ENCODE assay signal across 8 mouse cellular contexts in the genomic region with DNA sequence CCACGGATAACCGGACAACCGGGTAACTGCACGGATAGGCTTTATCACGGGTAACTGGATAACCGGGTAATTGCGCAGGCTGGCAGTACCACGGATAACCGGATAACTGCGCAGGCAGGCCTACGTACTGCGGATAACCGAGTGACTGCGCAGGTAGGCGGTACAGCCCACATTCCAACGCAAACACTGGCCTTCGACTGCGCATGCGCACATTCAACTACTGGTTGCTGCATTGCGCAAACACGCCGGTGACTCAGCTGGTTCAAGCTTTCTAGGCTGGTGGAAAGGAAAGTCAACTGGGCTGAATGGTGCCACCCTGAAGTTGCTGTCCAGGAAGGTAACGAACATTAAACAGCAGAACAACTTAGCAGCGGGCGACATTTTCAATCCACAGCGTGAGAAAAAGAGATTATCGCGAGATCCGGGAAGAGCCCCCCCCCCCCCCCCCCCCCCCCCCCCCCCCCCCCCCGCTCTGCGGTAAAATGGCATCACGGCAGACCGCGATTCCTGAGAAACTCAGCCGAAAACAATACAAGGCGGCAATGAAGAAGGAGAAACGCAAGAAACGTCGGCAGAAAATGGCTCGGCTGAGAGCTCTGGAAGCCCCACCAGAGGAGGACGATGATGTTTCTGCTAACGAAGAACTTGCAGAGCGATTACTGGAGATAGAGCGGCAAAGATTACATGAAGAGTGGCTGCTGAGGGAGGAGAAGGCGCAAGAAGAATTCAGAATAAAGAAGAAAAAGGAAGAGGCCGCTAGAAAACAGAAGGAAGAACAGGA. TPM values are rescaled to one million over a fixed set of nuclear protein-coding genes. Genes with fewer than 3 reads are reported as not detected.
DNase-seq lines count a peak whose midpoint lies in the region; ATAC-seq and TF ChIP-seq lines count a peak whose summit lies in the region.

No protein-coding gene starts in this region.

- no peaks in the 10 kb centered on the region for H3K4me1 ChIP-seq in ES-Bruce4 (ENCODE audit: control insufficient read depth, insufficient read depth, low read length)
- H3K4me1 ChIP-seq in forebrain, embryonic 11.5 days (replicated peaks; ENCODE audit: control insufficient read depth, insufficient read depth, low read length) = no peaks in the 10 kb centered on the region; the same call in 1 of the 2 replicates
- H3K4me1 ChIP-seq in heart, embryonic 16.5 days (ENCODE audit: control insufficient read depth, insufficient read depth, low read length) = peaks cover 15% of the 10 kb centered on the region
- H3K4me1 ChIP-seq in liver, embryonic 16.5 days (ENCODE audit: control insufficient read depth, low read depth, low read length) = peaks cover 6% of the 10 kb centered on the region
- H3K4me1 ChIP-seq in neural tube, embryonic 12.5 days = peaks cover 18% of the 10 kb centered on the region
- no peaks in the 10 kb centered on the region for H3K4me1 ChIP-seq in stomach, postnatal 0 days (replicated peaks; ENCODE audit: control insufficient read depth, insufficient read depth)

- peak; percentile 68 for ATAC-seq in forebrain, embryonic 11.5 days (replicated peaks; ENCODE audit: low FRiP score)
- peak; percentile 33; the same call in 1 of the 2 replicates for ATAC-seq in heart, embryonic 16.5 days (replicated peaks; ENCODE audit: extremely low read depth, insufficient read depth, low FRiP score)
- peak; percentile 68 for ATAC-seq in liver, embryonic 16.5 days (ENCODE audit: low read depth)
- peak; percentile 70 for ATAC-seq in neural tube, embryonic 12.5 days (ENCODE audit: low FRiP score, low read depth)
- ATAC-seq in stomach, postnatal 0 days (ENCODE audit: low FRiP score, low TSS enrichment) = peak; percentile 63

- H3K9me3 ChIP-seq in ES-Bruce4 (replicated peaks; ENCODE audit: control insufficient read depth, insufficient read depth, low read length, poor library complexity, severe bottlenecking) = peaks cover 18% of the 10 kb centered on the region
- peaks cover 9% of the 10 kb centered on the region; the same call in 1 of the 2 replicates for H3K9me3 ChIP-seq in forebrain, embryonic 11.5 days (ENCODE audit: control insufficient read depth, low read length)
- H3K9me3 ChIP-seq in heart, embryonic 16.5 days (replicated peaks; ENCODE audit: control insufficient read depth, low read length) = peaks cover 26% of the 10 kb centered on the region
- H3K9me3 ChIP-seq in liver, embryonic 16.5 days (replicated peaks; ENCODE audit: control insufficient read depth, low read length) = no peaks in the 10 kb centered on the region; the same call in 1 of the 2 replicates
- H3K9me3 ChIP-seq in neural tube, embryonic 12.5 days = peaks cover 19% of the 10 kb centered on the region; the same call in 1 of the 2 replicates
- H3K9me3 ChIP-seq in stomach, postnatal 0 days (ENCODE audit: control insufficient read depth, low read length) = peaks cover 8% of the 10 kb centered on the region; the same call in 1 of the 2 replicates

- 47% methylated on average over 44 of the region's 46 CpGs for WGBS in forebrain, embryonic 11.5 days
- 50% methylated on average over 44 of the region's 46 CpGs for WGBS in heart, embryonic 16.5 days
- WGBS in liver, embryonic 16.5 days (ENCODE audit: insufficient replicate concordance) = 41% methylated on average over 43 of the region's 46 CpGs
- WGBS in neural tube, embryonic 12.5 days = 50% methylated on average over 44 of the region's 46 CpGs
- WGBS in stomach, postnatal 0 days = 48% methylated on average over 42 of the region's 46 CpGs

- H3K4me3 ChIP-seq in ES-Bruce4 (ENCODE audit: low read depth, low read length) = peak overlapping the region; percentile 76
- H3K4me3 ChIP-seq in forebrain, embryonic 11.5 days (ENCODE audit: low read depth, low read length) = peak overlapping the region; percentile 49
- peak overlapping the region; percentile 73 for H3K4me3 ChIP-seq in heart, embryonic 16.5 days (ENCODE audit: low read length)
- peak overlapping the region; percentile 72 for H3K4me3 ChIP-seq in liver, embryonic 16.5 days (ENCODE audit: low read depth, low read length)
- peak overlapping the region; percentile 44 for H3K4me3 ChIP-seq in neural tube, embryonic 12.5 days
- H3K4me3 ChIP-seq in stomach, postnatal 0 days (ENCODE audit: low read depth, low read length) = peak overlapping the region; percentile 58

- no peak for TF ChIP-seq CTCF in ES-Bruce4 (IDR thresholded peaks at IDR 0.05; ENCODE audit: low read depth, low read length)
- no peak for TF ChIP-seq CTCF in stomach, postnatal 0 days (IDR thresholded peaks at IDR 0.05; ENCODE audit: low read depth)

- TF ChIP-seq POLR2A in ES-Bruce4 (IDR thresholded peaks at IDR 0.05; ENCODE audit: insufficient read depth, low read length) = no peak

- TF ChIP-seq EP300 in ES-Bruce4 (IDR thresholded peaks at IDR 0.05; ENCODE audit: insufficient read depth, low read depth, low read length) = no peak
- TF ChIP-seq EP300 in stomach, postnatal 0 days (optimal IDR thresholded peaks at IDR 0.05) = no peak

- DNase-seq in c-Kit-positive CD71-positive TER-119-positive erythroid progenitor cells, embryonic 14.5 days (ENCODE audit: low spot score) = peak; percentile 81
- DNase-seq in forebrain, embryonic 11.5 days (ENCODE audit: low spot score) = peak; percentile 86
- DNase-seq in kidney, postnatal 25 days = peak; percentile 89 to 92
- DNase-seq in stomach, postnatal 0 days (ENCODE audit: low spot score) = peak; percentile 82

- peak overlapping the region; percentile 66 for H3K4me2 ChIP-seq in forebrain, embryonic 11.5 days (ENCODE audit: low read depth, low read length, severe bottlenecking)
- peak overlapping the region; percentile 85 for H3K4me2 ChIP-seq in heart, embryonic 16.5 days (ENCODE audit: low read depth, low read length)
- peak overlapping the region; percentile 75 for H3K4me2 ChIP-seq in liver, embryonic 16.5 days (ENCODE audit: low read depth, low read length)
- peak overlapping the region; percentile 62 for H3K4me2 ChIP-seq in neural tube, embryonic 12.5 days (replicated peaks)
- peak overlapping the region; percentile 73 for H3K4me2 ChIP-seq in stomach, postnatal 0 days (replicated peaks; ENCODE audit: low read depth)

- peaks cover 19% of the 10 kb centered on the region for H3K36me3 ChIP-seq in ES-Bruce4 (ENCODE audit: control insufficient read depth, insufficient read depth, low read length, poor library complexity, severe bottlenecking)
- no peaks in the 10 kb centered on the region; the same call in 1 of the 2 replicates for H3K36me3 ChIP-seq in forebrain, embryonic 11.5 days (ENCODE audit: control insufficient read depth, insufficient read depth, low read length)
- peaks cover 24% of the 10 kb centered on the region; the same call in 1 of the 2 replicates for H3K36me3 ChIP-seq in heart, embryonic 16.5 days (ENCODE audit: control insufficient read depth, insufficient read depth)
- H3K36me3 ChIP-seq in liver, embryonic 16.5 days (ENCODE audit: control insufficient read depth, insufficient read depth) = peaks cover 2% of the 10 kb centered on the region
- H3K36me3 ChIP-seq in neural tube, embryonic 12.5 days = peaks cover 22% of the 10 kb centered on the region
- 0 out of 2 replicates have a peak, but pooled peaks cover 4% of the 10 kb centered on the region for H3K36me3 ChIP-seq in stomach, postnatal 0 days (ENCODE audit: control insufficient read depth, insufficient read depth, low read length)

- H3K27me3 ChIP-seq in ES-Bruce4 (ENCODE audit: control insufficient read depth, insufficient read depth, low read length, poor library complexity, severe bottlenecking) = no peaks in the 10 kb centered on the region
- no peaks in the 10 kb centered on the region for H3K27me3 ChIP-seq in forebrain, embryonic 11.5 days (ENCODE audit: control insufficient read depth, insufficient read depth, low read length)
- no peaks in the 10 kb centered on the region for H3K27me3 ChIP-seq in heart, embryonic 16.5 days (ENCODE audit: control insufficient read depth, insufficient read depth, low read length)
- H3K27me3 ChIP-seq in liver, embryonic 16.5 days (ENCODE audit: control insufficient read depth, insufficient read depth, low read depth, low read length) = no peaks in the 10 kb centered on the region
- H3K27me3 ChIP-seq in neural tube, embryonic 12.5 days (replicated peaks) = no peaks in the 10 kb centered on the region
- no peaks in the 10 kb centered on the region for H3K27me3 ChIP-seq in stomach, postnatal 0 days (ENCODE audit: control insufficient read depth, insufficient read depth, low read length)

- peak overlapping the region; percentile 93 for H3K27ac ChIP-seq in ES-Bruce4 (ENCODE audit: insufficient read depth, low read length)
- no peak overlapping the region for H3K27ac ChIP-seq in forebrain, embryonic 11.5 days (ENCODE audit: low read depth, low read length)
- H3K27ac ChIP-seq in heart, embryonic 16.5 days (ENCODE audit: low read length) = peak overlapping the region; percentile 88
- peak overlapping the region; percentile 97 for H3K27ac ChIP-seq in liver, embryonic 16.5 days (ENCODE audit: low read length)
- H3K27ac ChIP-seq in neural tube, embryonic 12.5 days = no peak overlapping the region
- H3K27ac ChIP-seq in stomach, postnatal 0 days (replicated peaks) = peak overlapping the region; percentile 85

- peak overlapping the region; percentile 65 for H3K9ac ChIP-seq in ES-Bruce4 (ENCODE audit: low read depth, poor library complexity, severe bottlenecking)
- peak overlapping the region; percentile 55 for H3K9ac ChIP-seq in forebrain, embryonic 11.5 days (ENCODE audit: low read length)
- H3K9ac ChIP-seq in heart, embryonic 16.5 days (ENCODE audit: low read length) = peak overlapping the region; percentile 76
- H3K9ac ChIP-seq in liver, embryonic 16.5 days (ENCODE audit: low read depth, low read length) = peak overlapping the region; percentile 76
- H3K9ac ChIP-seq in neural tube, embryonic 12.5 days = peak overlapping the region; percentile 53
- peak overlapping the region; percentile 65 for H3K9ac ChIP-seq in stomach, postnatal 0 days (ENCODE audit: low read length)

RNA-seq across cellular contexts. Expression of a gene that starts 1.1 kb away (rescaled TPM):
- 19.6 and 21.1 TPM in 2 replicates for polyA plus RNA-seq in ES-Bruce4 (2011; ENCODE audit: insufficient read depth, insufficient read length, low read depth, missing spikeins)
- polyA plus RNA-seq in forebrain, embryonic 11.5 days (2014; fragmentation: Nextera tagmentation; extraction: Ambion mirVana) = 3.7 and 4.7 TPM in 2 replicates
- 1.8 and 1.9 TPM in 2 replicates for polyA plus RNA-seq in heart, embryonic 16.5 days (2015; fragmentation: Nextera tagmentation; extraction: Ambion mirVana)
- 3.1 and 3.8 TPM in 2 replicates for polyA plus RNA-seq in liver, embryonic 16.5 days (2015; fragmentation: Nextera tagmentation; extraction: Ambion mirVana)
- 4.6 and 6.3 TPM in 2 replicates for polyA plus RNA-seq in neural tube, embryonic 12.5 days (2016; fragmentation: Nextera tagmentation; extraction: Ambion mirVana)
- polyA plus RNA-seq in stomach, postnatal 0 days (2015; fragmentation: Nextera tagmentation; extraction: Ambion mirVana) = 2.0 and 2.2 TPM in 2 replicates

RNA-seq across cellular contexts. Expression of a gene that starts 9.0 kb away (rescaled TPM):
- polyA plus RNA-seq in ES-Bruce4 (2011; ENCODE audit: insufficient read depth, insufficient read length, low read depth, missing spikeins) = 23.3 and 33.6 TPM in 2 replicates
- 5.8 and 6.4 TPM in 2 replicates for polyA plus RNA-seq in forebrain, embryonic 11.5 days (2014; fragmentation: Nextera tagmentation; extraction: Ambion mirVana)
- polyA plus RNA-seq in heart, embryonic 16.5 days (2015; fragmentation: Nextera tagmentation; extraction: Ambion mirVana) = 10.7 and 15.8 TPM in 2 replicates
- polyA plus RNA-seq in liver, embryonic 16.5 days (2015; fragmentation: Nextera tagmentation; extraction: Ambion mirVana) = 6.4 and 8.8 TPM in 2 replicates
- 5.6 and 6.2 TPM in 2 replicates for polyA plus RNA-seq in neural tube, embryonic 12.5 days (2016; fragmentation: Nextera tagmentation; extraction: Ambion mirVana)
- polyA plus RNA-seq in stomach, postnatal 0 days (2015; fragmentation: Nextera tagmentation; extraction: Ambion mirVana) = 14.0 and 18.8 TPM in 2 replicates

RNA-seq across cellular contexts. Expression of a gene that starts 9.2 kb away (rescaled TPM):
- 104 and 120 TPM in 2 replicates for polyA plus RNA-seq in ES-Bruce4 (2011; ENCODE audit: insufficient read depth, insufficient read length, low read depth, missing spikeins)
- polyA plus RNA-seq in forebrain, embryonic 11.5 days (2014; fragmentation: Nextera tagmentation; extraction: Ambion mirVana) = 375 and 399 TPM in 2 replicates
- 333 and 350 TPM in 2 replicates for polyA plus RNA-seq in heart, embryonic 16.5 days (2015; fragmentation: Nextera tagmentation; extraction: Ambion mirVana)
- 165 and 171 TPM in 2 replicates for polyA plus RNA-seq in liver, embryonic 16.5 days (2015; fragmentation: Nextera tagmentation; extraction: Ambion mirVana)
- 302 and 325 TPM in 2 replicates for polyA plus RNA-seq in neural tube, embryonic 12.5 days (2016; fragmentation: Nextera tagmentation; extraction: Ambion mirVana)
- polyA plus RNA-seq in stomach, postnatal 0 days (2015; fragmentation: Nextera tagmentation; extraction: Ambion mirVana) = 269 and 275 TPM in 2 replicates

RNA-seq across cellular contexts. Expression of a gene that starts 17.4 kb away (rescaled TPM):
- polyA plus RNA-seq in ES-Bruce4 (2011; ENCODE audit: insufficient read depth, insufficient read length, low read depth, missing spikeins) = 618 and 646 TPM in 2 replicates
- polyA plus RNA-seq in forebrain, embryonic 11.5 days (2014; fragmentation: Nextera tagmentation; extraction: Ambion mirVana) = 411 and 432 TPM in 2 replicates
- polyA plus RNA-seq in heart, embryonic 16.5 days (2015; fragmentation: Nextera tagmentation; extraction: Ambion mirVana) = 199 and 221 TPM in 2 replicates
- polyA plus RNA-seq in liver, embryonic 16.5 days (2015; fragmentation: Nextera tagmentation; extraction: Ambion mirVana) = 103 and 111 TPM in 2 replicates
- polyA plus RNA-seq in neural tube, embryonic 12.5 days (2016; fragmentation: Nextera tagmentation; extraction: Ambion mirVana) = 346 and 347 TPM in 2 replicates
- polyA plus RNA-seq in stomach, postnatal 0 days (2015; fragmentation: Nextera tagmentation; extraction: Ambion mirVana) = 123 and 124 TPM in 2 replicates

RNA-seq across cellular contexts. Expression of a gene that starts 34.4 kb away (rescaled TPM):
- polyA plus RNA-seq in ES-Bruce4 (2011; ENCODE audit: insufficient read depth, insufficient read length, low read depth, missing spikeins) = 2.1 and 3.2 TPM in 2 replicates
- polyA plus RNA-seq in forebrain, embryonic 11.5 days (2014; fragmentation: Nextera tagmentation; extraction: Ambion mirVana) = 3.4 TPM in 2 replicates
- 1.5 and 2.2 TPM in 2 replicates for polyA plus RNA-seq in heart, embryonic 16.5 days (2015; fragmentation: Nextera tagmentation; extraction: Ambion mirVana)
- polyA plus RNA-seq in liver, embryonic 16.5 days (2015; fragmentation: Nextera tagmentation; extraction: Ambion mirVana) = 0.81 and 1.4 TPM in 2 replicates
- polyA plus RNA-seq in neural tube, embryonic 12.5 days (2016; fragmentation: Nextera tagmentation; extraction: Ambion mirVana) = 3.3 and 4.8 TPM in 2 replicates
- polyA plus RNA-seq in stomach, postnatal 0 days (2015; fragmentation: Nextera tagmentation; extraction: Ambion mirVana) = 3.0 and 3.2 TPM in 2 replicates

Comparison
In these comparisons a context has a peak if more than half of its experiments do, and no peak if none do; other contexts are left out.
1. H3K27ac ChIP-seq: peak in ES-Bruce4 (single experiment), heart, embryonic 16.5 days (single experiment), liver, embryonic 16.5 days (single experiment) and stomach, postnatal 0 days (single experiment); none in forebrain, embryonic 11.5 days (single experiment) and neural tube, embryonic 12.5 days (single experiment).
2. Peak in every context shown above with its lines, with median percentiles within 50 percentile points of each other: H3K4me3 ChIP-seq, H3K9ac ChIP-seq, DNase-seq, ATAC-seq and H3K4me2 ChIP-seq.